17 mouse cellular contexts compared by ENCODE assay signal in genomic region chrX:93602214-93602613, GRCm38 (mm10).
"Had no signal": no experiment of that assay in that cellular context is flagged by ENCODE, and none has a peak within 500 bp of the region (broad histone marks: within the 10 kb centered on the region; RNA-seq: fewer than 3 reads in every experiment).

No protein-coding gene starts in this region.

- DNase-seq: gastrocnemius, postnatal 14 days; gastrocnemius, postnatal 36 days; heart, adult 18-20 months; heart, postnatal 10 days; heart, postnatal 4 days; kidney, adult 18-20 months; kidney, adult 8-10 months; kidney, postnatal 14 days; kidney, postnatal 36 days; layer of hippocampus, adult 9-11 months; layer of hippocampus, postnatal 36 days; left cerebral cortex, postnatal 4 days; liver, embryonic 13.5 days had no signal

- ATAC-seq: hindbrain, embryonic 16.5 days; inflammation-experienced regulatory T-cells, adult 6 months; intestine, embryonic 15.5 days; intestine, postnatal 0 days had no signal
